Mouse (Mus musculus): ENCODE measurements around the gene Tmco3.

The Tmco3 gene

GRCm38 (mm10) chr8:13287692-13288623, at the start of gene Tmco3, which contains the start of gene Dcun1d2:
Gene Tmco3 (plus strand): TSS chr8:13288190.
Gene Dcun1d2 (minus strand): TSS chr8:13288131.
- DNase-seq (ENCODE audit: low spot score) = peak; percentile 93

GRCm38 (mm10) chr8:13240055-13240454, 47.9 kb upstream of the Tmco3 start:
- DNase-seq (ENCODE audit: low spot score) = no peak

DNA sequence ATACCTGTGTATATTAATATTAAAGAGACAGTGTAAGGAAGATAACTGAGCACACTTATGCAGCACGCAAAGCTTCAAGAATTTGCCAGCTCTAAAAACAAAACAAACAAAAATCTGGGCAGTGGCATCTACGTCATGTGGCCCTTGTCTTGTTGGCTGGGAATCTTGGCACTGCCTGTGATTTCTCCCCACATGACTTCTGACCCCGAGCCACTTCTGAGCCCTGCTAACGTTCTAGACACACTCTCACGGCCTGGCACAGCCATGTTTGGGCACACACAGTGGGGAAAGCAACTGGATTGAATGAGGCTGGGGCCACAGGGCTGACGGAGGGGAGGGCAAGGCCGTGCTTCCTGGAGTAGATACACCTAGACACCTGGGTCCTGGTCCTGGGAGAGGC, 47.3 kb upstream of the Tmco3 start:
- DNase-seq (ENCODE audit: low spot score) = no peak

GRCm38 (mm10) chr8:13242985-13243870, 44.8 kb upstream of the Tmco3 start:
- DNase-seq (ENCODE audit: low spot score) = no peak

DNA sequence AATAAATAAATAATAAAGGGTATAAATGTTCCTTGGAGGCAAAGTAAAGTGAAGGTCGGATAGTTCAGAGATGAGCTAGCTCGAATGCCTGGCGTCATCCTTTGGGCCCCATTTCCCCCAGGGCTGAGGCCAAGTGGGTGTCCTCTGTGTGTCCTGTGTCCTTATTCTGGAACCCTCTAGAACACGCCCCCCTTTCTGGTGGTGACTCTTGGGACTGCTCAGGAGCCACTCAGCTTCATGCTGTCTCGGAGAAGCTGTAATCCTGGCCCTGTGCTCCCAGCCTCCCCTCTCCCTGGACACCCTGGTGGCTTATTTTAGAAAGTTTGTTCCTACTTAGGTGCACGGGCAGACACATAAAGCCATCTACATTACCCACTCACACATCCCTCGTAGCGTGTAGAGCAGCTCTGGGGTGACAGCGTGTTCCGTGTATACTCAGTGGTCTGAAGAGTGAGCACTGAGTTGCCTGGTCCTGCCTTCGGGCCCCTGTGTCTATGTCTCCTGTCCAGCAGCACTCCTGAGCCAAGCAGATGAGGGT, 43.6 kb upstream of the Tmco3 start:
- no peak for DNase-seq (ENCODE audit: low spot score)

GRCm38 (mm10) chr8:13252837-13253236, 35.2 kb upstream of the Tmco3 start:
- no peak for DNase-seq (ENCODE audit: low spot score)

- DNase-seq (ENCODE audit: low spot score) = no peak
These were observed 34.6 kb upstream of the Tmco3 start for GRCm38 (mm10) chr8:13253413-13253812.

DNA sequence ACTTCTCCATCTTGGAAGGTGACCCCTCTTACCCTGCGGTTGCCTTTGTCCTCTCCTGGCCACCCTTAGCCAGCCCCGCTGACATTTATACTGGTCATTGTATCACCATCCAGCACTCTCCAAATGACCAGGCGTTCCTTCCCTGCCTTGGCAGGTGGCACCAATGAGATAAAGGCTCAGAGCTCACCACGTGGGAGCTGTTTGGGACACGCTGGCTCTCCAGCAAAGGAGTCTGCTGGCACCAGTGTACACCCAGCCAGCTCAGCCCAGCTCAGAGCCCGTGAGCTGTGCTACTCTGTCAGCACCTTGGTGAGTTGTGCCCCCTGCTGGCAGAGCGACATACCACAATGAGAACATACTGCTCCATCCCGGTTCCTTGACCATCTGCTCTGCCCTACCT, 34.0 kb upstream of the Tmco3 start, which contains the start of gene Adprhl1:
TSS of gene Adprhl1 (minus strand) at position 144 of the 400 bp plus-strand sequence.
- DNase-seq (ENCODE audit: low spot score) = peak; percentile 63

DNA sequence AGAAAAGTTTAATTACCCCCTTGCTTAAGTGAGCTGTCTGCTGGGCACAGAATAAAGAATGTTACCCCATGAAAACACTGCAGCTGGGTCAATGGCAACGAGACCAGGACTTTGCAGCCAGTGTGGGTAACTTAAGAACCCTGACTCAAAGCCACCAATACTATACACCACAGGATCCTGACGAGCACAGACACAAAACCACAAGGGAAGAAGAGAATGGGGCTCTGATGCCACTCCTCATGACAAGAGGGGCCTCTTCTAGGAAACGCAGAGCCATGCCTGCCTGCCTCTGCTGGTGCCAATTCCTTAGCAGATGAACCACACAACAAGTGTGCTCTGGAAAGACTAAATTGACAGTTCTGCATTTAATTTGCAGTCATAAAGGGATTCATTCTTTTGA, 24.6 kb upstream of the Tmco3 start:
- no peak for DNase-seq (ENCODE audit: low spot score)

DNA sequence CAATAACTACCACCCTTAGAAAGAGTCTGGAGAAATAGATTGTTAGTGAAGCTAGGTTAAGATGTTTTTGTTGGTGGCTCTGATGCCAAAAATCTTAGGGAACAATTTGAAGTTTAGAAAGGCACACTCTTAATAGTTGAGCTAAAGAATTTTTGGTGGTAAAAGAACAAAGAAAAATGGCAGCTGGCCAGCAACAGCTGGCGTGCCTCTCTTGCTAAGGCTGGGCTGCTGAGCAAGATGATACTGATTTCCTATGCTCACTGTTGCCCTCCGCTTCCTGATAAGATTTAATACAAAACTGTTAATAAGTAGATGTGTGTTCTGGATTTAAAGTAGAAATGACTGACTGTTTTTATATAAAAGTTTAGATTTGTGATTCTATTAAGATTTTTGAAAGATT, 20.4 kb upstream of the Tmco3 start:
- no peak for DNase-seq (ENCODE audit: low spot score)

DNA sequence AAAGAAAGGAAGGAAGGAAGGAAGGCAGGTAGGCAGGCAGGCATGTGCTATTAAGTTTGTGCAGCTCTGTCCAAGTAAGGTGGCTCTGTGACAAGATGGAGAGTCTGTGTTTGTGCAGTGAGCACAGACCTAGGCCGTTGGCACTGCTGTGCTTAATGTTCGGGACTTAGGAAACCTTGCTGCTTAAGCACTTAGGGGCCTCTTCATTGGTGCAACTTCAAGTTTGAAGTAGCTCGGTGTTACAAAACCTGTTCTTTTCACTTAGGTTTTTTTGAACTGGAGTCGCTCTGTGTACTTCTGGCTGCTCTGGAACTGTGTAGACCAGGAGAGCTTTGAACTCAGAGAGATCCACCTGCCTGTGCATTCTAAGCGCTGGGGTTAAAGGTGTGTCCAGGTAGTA, 15.2 kb upstream of the Tmco3 start:
- DNase-seq (ENCODE audit: low spot score) = no peak

DNA sequence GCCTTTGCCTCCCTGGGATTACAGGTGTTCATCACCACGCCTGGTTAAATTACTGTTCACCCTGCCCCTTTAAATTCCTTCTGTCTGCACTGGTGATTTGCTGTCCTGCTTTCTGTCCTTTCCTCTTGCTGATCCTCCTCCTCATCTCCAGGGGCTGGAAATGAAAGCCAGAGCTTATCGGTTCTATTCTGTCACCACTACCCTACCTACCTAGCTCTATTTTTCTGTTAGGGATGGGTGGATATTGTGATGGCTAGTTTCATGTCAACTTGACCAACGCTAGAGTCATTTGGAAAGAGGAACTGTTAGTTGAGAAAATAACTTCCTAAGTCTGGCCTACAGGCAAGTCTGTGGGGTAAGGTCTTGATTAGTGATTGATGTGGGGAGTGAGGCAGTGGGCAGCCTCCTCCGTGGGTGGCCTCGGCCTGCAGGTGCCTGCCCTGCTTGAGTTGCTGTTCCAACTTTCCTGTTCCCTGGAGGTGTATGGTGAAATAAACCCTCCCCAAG, 11.0 kb upstream of the Tmco3 start:
- no peak for DNase-seq (ENCODE audit: low spot score)

GRCm38 (mm10) chr8:13283200-13283599, 4.8 kb upstream of the Tmco3 start:
- DNase-seq (ENCODE audit: low spot score) = no peak

GRCm38 (mm10) chr8:13287304-13287691, 692 bp upstream of the Tmco3 start:
- peak; percentile 59 for DNase-seq (ENCODE audit: low spot score)

DNA sequence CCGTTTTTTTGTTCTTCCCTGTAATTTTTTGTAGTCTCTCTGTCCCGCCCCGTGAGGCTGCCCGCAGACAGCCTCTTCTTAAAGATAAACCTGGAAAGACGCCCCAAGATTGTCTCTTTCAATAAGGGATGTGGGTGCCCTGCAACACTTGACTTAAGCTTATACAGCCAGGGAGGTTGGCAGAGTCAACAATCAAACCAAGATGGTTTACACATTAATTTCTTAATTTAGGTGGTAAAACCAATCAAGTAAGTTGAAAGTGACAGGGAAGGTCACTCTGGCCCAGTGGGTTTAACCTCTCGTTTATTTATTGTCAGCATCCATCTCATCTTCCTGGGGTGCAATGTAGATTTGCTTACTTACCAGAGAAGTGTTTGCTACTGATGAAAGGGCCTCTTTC, 656 bp downstream of the Tmco3 start:
- DNase-seq (ENCODE audit: low spot score) = no peak

- DNase-seq (ENCODE audit: low spot score) = peak; percentile 75
These were observed 4.4 kb downstream of the Tmco3 start for GRCm38 (mm10) chr8:13292364-13292763.

GRCm38 (mm10) chr8:13293677-13294470, 5.9 kb downstream of the Tmco3 start:
- DNase-seq (ENCODE audit: low spot score) = no peak

DNA sequence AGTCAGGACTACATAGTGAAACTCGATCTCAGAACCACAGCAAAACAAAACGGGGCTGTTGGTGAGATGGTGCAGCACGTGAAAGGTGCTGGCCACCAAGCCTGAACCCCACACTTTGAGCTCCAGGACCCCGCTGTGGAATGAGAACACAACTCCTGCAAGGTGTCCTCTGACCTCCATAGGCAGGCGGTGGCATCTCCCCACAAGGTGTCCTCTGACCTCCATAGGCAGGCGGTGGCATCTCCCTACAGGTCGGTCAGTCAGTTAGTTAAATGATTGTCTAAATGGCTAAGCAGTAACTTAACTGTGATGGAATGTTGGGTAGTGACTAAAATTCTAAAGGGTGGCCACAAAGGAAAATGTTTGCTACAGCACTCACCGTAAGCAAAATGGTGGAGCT, 11.6 kb downstream of the Tmco3 start:
- DNase-seq (ENCODE audit: low spot score) = no peak

- DNase-seq (ENCODE audit: low spot score) = no peak
These were observed 13.0 kb downstream of the Tmco3 start for GRCm38 (mm10) chr8:13301036-13301435.

DNA sequence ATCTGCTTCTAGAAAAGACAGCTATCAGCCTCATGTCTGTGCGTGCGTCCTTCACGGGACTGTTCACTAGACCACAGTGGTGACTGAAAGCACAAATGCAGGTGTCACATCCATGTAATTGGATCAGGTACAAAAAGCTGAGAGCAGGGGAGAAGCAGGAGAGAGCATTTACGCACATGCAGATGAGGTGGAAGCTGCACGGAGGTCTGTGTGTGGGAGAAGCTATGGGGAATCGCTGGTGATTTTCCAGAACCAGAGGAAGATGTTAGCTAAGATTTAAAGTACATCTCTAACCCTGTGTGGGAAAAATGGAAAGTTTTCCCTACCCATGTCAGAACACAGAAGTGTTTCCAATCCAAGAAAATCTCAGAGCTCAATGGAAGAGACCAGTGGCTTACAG, 17.5 kb downstream of the Tmco3 start:
- no peak for DNase-seq (ENCODE audit: low spot score)

- no peak for DNase-seq (ENCODE audit: low spot score)
These were observed 17.9 kb downstream of the Tmco3 start for GRCm38 (mm10) chr8:13305884-13306283.
